Mouse (Mus musculus) hematopoietic stem cell, adult 5-6 weeks (primary cell): ENCODE results near the gene Sfr1. TPM values are rescaled to one million over a fixed set of nuclear protein-coding genes. Genes with fewer than 3 reads are reported as not detected.

ENCODE experiments used
- ATAC-seq, 2 experiments: fragments of 125-278 bp in 1 of 2; replicated peaks in 1 of 2; 2 replicates each; pipeline ENCODE4 v1.8.0; 2016 to 2017; ENCODE audit warnings: inconsistent platforms in 2 of 2, mild to moderate bottlenecking in 2 of 2, moderate number of reproducible peaks in 2 of 2, low read depth in 1 of 2, moderate TSS enrichment in 1 of 2; ENCODE audit not compliant: low FRiP score in 2 of 2, poor library complexity in 2 of 2, severe bottlenecking in 2 of 2, insufficient read depth in 1 of 2, low TSS enrichment in 1 of 2
- total RNA-seq: library from RNA; stranded (forward); fragments of 172-1452, 232-1000 nt; gene quantifications from 2 replicates; pipeline ENCODE4 v1.2.3, GENCODE M21; 2017

The Sfr1 gene
- total RNA-seq, 1 experiment from 2014 or later: 264 TPM

DNA sequence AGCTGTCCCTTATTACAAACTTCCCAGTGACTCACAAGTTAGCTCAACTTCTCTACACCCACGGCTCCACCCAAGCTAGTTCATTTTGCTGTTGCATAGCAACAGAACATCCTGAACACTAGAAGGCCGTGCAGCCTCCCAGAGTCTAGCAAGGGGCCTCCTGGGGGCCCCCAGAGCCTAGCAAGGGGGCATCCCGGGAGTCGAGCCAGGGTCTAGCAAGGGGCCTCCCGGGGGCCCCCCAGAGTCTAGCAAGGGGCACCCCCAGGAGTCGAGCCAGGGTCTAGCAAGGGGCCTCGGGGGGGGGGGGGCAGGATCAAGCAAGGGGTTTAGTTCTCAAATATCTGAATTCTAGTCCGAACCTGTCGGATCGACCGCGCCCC lies 801 bp upstream of the Sfr1 start:
- ATAC-seq: peak; percentile 63 to 67

DNA sequence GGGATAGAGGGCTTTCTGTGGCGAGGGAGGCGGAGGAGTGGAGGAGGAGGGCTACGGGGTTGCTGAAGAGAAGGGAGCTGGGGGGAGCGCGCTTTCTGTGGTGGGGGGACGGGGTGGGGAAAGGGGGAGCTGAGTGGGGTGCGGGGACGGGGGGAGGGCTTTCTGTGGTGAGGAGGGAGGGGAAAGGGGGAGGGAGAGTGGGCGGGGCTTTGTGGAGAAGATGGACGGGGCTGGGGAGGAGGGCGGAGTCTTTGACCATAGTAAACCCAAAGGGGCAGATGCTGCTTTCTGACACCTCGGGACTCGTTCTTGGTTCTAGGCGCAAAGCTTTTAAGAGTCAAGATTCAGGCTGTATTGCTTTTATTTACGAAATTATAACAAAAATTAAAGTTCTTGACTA lies 449 bp downstream of the Sfr1 start:
- no peak for ATAC-seq

DNA sequence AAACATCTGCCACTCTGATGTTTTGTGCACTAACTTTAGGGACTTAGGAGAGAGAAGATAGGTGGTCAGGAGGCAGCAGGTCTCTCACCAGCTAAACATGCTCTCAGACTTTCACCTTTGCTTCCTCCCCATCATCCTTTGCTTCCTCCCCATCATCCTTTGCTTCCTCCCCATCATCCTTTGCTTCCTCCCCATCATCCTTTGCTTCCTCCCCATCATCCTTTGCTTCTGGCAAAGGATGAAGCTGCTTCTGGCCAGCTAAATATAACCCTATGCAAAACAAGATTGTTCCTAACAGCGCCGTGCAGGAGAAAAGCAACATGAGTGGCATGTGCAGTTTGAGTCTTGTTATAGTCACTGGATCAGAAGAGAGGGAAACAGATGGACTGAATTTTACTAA lies 15.6 kb downstream of the Sfr1 start:
- ATAC-seq: no peak

DNA sequence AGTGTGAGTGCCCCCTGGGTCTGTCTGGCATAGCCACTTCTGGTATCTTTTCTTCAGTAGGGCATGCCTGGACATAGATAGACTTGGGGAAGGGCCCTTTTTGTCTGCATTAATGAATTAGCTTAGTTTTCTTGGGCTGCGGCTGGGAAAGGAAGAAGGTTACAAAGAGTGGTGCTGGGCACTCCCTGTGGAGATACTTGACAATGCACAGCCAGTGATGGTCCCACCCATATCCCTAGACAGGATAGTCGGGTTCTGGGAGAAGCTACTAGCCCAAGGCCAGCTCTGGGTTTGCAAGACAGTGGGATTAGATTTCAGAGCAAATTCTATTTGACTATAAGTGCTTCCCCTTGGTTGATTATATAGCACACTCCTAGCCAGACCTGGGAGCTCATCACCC lies 17.5 kb downstream of the Sfr1 start:
- no peak for ATAC-seq

DNA sequence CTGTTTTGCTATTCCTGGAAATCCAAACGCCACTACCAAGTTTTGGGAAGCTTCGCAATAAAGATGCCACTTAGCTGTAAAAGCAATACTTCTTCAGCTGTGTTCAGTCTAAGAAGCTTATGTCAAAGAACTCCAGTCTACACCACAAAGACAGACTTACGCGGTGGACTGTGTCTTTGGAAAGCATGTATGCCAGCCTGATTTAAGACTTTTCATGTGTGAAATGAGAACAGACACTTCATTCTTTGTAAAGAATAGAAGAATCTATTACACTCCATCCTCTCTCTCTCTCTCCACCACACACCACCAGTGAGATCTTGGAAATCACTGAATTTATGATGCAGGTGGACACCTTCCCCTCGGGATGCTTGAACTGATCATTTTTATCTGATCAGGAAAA lies 18.9 kb downstream of the Sfr1 start:
- no peak for ATAC-seq

GRCm38 (mm10) chr19:47752456-47752855 lies 21.0 kb downstream of the Sfr1 start:
- no peak for ATAC-seq

DNA sequence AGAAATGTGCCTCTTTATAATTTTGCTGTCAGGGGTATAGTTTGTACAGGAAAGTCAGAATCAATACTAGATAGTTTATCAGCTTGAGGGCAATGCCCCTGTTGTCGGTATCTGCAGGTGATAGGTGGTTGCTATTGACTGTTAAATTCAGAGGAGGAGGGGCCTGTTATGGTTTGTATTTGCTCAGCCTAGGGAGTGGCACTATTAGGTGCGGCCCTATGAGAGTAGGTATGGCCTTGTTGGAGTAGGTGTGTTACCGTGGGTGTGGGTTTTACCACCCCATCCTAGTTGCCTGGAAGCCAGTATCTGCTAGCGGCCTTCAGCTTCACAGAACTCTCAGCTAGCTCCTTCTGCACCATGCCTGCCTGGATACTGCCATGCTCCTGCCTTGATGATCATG lies 22.4 kb downstream of the Sfr1 start:
- ATAC-seq: no peak

GRCm38 (mm10) chr19:47754931-47755330 lies 23.4 kb downstream of the Sfr1 start:
- ATAC-seq: peak in 1 of 2 experiments; percentile 42; a peak in 3 of 4 replicates

DNA sequence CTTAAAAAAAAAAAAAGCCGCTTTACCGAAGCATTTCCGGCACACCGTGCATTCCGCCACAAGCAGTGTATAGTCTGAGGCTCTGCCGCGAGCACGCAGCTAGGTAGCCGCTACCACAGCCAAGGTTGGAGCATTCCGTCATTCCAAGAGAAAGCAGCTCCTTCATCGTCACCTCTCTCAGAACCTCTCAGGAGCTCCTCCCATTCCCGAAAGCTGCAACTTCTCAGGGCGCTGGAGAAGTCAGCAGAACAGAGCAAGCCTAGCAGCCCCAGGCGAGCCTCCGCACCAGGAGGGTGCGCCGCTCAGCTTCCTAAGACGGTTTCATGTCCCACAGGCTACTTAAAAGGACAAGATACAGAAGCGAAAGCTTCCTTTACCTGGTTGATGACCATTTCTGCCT lies 24.1 kb downstream of the Sfr1 start:
- ATAC-seq: no peak

GRCm38 (mm10) chr19:47777847-47778246 lies 46.4 kb downstream of the Sfr1 start:
- ATAC-seq: no peak

- no peak for ATAC-seq
Measured at GRCm38 (mm10) chr19:47780145-47780544, 48.7 kb downstream of the Sfr1 start.

DNA sequence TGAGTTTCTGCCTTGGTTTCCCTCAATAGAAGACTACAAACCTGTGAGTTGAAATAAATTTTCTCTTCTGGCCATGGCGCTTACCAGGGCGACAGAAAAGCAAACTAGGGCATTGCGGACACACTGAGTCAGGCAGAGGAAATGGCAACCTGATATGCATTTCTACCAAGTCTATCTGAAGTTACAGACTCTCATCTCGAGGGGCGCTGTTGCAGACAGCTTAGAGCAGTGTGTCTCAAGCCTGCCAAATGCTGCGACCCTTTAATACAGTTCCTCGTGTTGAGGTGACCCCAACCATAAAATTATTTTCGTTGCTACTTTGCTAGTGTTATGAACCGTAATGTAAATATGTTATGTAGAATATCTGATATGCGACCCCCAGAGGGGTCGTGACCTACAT lies 49.5 kb downstream of the Sfr1 start:
- no peak for ATAC-seq

- no peak for ATAC-seq
Measured at GRCm38 (mm10) chr19:47783898-47784297, 52.4 kb downstream of the Sfr1 start.

Other genes starting within 250 kb of the Sfr1 start
- 17.1 and 19.8 TPM in 2 replicates for gene Stn1, start 194.2 kb upstream of the Sfr1 start, total RNA-seq
- 170 and 191 TPM in 2 replicates for gene Slk, start 152.0 kb upstream of the Sfr1 start, total RNA-seq
- gene Col17a1, start 39.6 kb upstream of the Sfr1 start, total RNA-seq: not detected in 2 replicates
- 96.4 and 117 TPM in 2 replicates for gene Gsto1, start 123.3 kb downstream of the Sfr1 start, total RNA-seq
- gene Gsto2, start 133.9 kb downstream of the Sfr1 start, total RNA-seq: not detected in 2 replicates
- gene Cfap43, start 187.6 kb downstream of the Sfr1 start, total RNA-seq: 0.10 TPM in 1 of 2 replicates, not detected in the other
- gene Itprip, start 187.6 kb downstream of the Sfr1 start, total RNA-seq: 18.6 and 33.0 TPM in 2 replicates
- not detected in 2 replicates for gene Cfap58, start 206.0 kb downstream of the Sfr1 start, total RNA-seq